Mouse (Mus musculus): ENCODE measurements at regions not wholly inside any gene's neighbourhood (a gene's known extent, or its start where the extent isn't known, plus 50 kb on each side); places are given as distances from the start of the nearest gene placed in this dataset.

GRCm38 (mm10) chr7:62924585-62925331 lies 101.3 kb upstream of the A26c2 start:
- peak; percentile 77 for TF ChIP-seq CTCF (IDR thresholded peaks at IDR 0.05)
- DNase-seq = no peak
- intact Hi-C loops (cut with DNase I) = loop anchor here (1.0 kb wide), 1 partner anchor 395 kb away; no protein-coding TSS in a partner anchor
- H3K27ac ChIP-seq = no peak overlapping the region
- H3K4me3 ChIP-seq = no peak overlapping the region

- peak; percentile 20 for DNase-seq
- intact Hi-C loops (cut with DNase I) = no loop called here
- peak; percentile 52 for TF ChIP-seq CTCF (IDR thresholded peaks at IDR 0.05)
- no peak overlapping the region for H3K4me3 ChIP-seq
- no peak overlapping the region for H3K27ac ChIP-seq
Measured at GRCm38 (mm10) chr7:62922246-62922645, 98.8 kb upstream of the A26c2 start.

- no peak for TF ChIP-seq CTCF (IDR thresholded peaks at IDR 0.05)
- intact Hi-C loops (cut with DNase I) = no loop called here
- no peak overlapping the region for H3K27ac ChIP-seq
Measured at GRCm38 (mm10) chr7:62894337-62894736, 70.9 kb upstream of the A26c2 start.

GRCm38 (mm10) chr7:62877033-62877432 lies 53.6 kb upstream of the A26c2 start:
- peak; percentile 40 for TF ChIP-seq CTCF (IDR thresholded peaks at IDR 0.05)
- no peak overlapping the region for H3K4me3 ChIP-seq
- no peak for DNase-seq
- intact Hi-C loops (cut with DNase I) = no loop called here
- no peak overlapping the region for H3K27ac ChIP-seq

More at GRCm38 (mm10) chr7:62894337-62894736, 70.9 kb upstream of the A26c2 start:
- no peak for DNase-seq
- H3K4me3 ChIP-seq = no peak overlapping the region
